ENCODE assay signal across 8 mouse cellular contexts in genomic region chr11:80518421-80519367, GRCm38 (mm10). TPM values are rescaled to one million over a fixed set of nuclear protein-coding genes. Genes with fewer than 3 reads are reported as not detected.
DNase-seq lines count a peak whose midpoint lies in the region; ATAC-seq lines count a peak whose summit lies in the region.

No protein-coding gene starts in this region.

- no peak for DNase-seq in limb, embryonic 11.5 days (ENCODE audit: low spot score)
- no peak for DNase-seq in limb, embryonic 10.5 days (ENCODE audit: low spot score)
- DNase-seq in frontal cortex, postnatal 14 days (ENCODE audit: low spot score in 2 of 2), result peak; percentile 49 to 83
- DNase-seq in left cerebral cortex, postnatal 25 days (ENCODE audit: low spot score in 2 of 2), result peak; percentile 69 to 91
- DNase-seq in right cerebral cortex, postnatal 10 days (ENCODE audit: low spot score in 2 of 2), result peak; percentile 87 to 94
- DNase-seq in adrenal gland, postnatal 10 days, result no peak
- DNase-seq in adrenal gland, adult 8-10 months, result no peak
- DNase-seq in heart, postnatal 36 days, result no peak

- no peak overlapping the region for H3K4me3 ChIP-seq in limb, embryonic 11.5 days (ENCODE audit: low read depth, low read length)
- no peak overlapping the region for H3K4me3 ChIP-seq in limb, embryonic 10.5 days

- no peak overlapping the region for H3K4me2 ChIP-seq in limb, embryonic 11.5 days (ENCODE audit: low read depth, severe bottlenecking)

- peaks cover 5% of the 10 kb centered on the region; the same call in 1 of the 2 replicates for H3K4me1 ChIP-seq in limb, embryonic 11.5 days (ENCODE audit: control insufficient read depth, insufficient read depth, low read length)
- H3K4me1 ChIP-seq in limb, embryonic 10.5 days, result peaks cover 21% of the 10 kb centered on the region

- H3K27me3 ChIP-seq in limb, embryonic 11.5 days (ENCODE audit: control insufficient read depth, insufficient read depth, low read length), result no peaks in the 10 kb centered on the region
- H3K27me3 ChIP-seq in limb, embryonic 10.5 days (ENCODE audit: low read depth, poor library complexity, severe bottlenecking), result no peaks in the 10 kb centered on the region

- H3K36me3 ChIP-seq in limb, embryonic 11.5 days (ENCODE audit: control insufficient read depth, insufficient read depth, low read length), result no peaks in the 10 kb centered on the region
- no peaks in the 10 kb centered on the region for H3K36me3 ChIP-seq in limb, embryonic 10.5 days

- WGBS in limb, embryonic 11.5 days, result 49% methylated on average over 9 of the region's 9 CpGs
- WGBS in limb, embryonic 10.5 days, result 56% methylated on average over 9 of the region's 9 CpGs

- intact Hi-C loops in left cerebral cortex, postnatal 25 days (cut with DNase I), result loop anchor here (1.0 to 5.0 kb wide), 3 partner anchors 14 to 85 kb away; no protein-coding TSS in a partner anchor
- intact Hi-C loops in heart, postnatal 36 days (cut with DNase I), result no loop called here

- H3K27ac ChIP-seq in limb, embryonic 11.5 days (replicated peaks; ENCODE audit: low read depth, low read length), result no peak overlapping the region
- H3K27ac ChIP-seq in limb, embryonic 10.5 days, result no peak overlapping the region

- H3K9ac ChIP-seq in limb, embryonic 11.5 days (ENCODE audit: low read length), result no peak overlapping the region

- H3K9me3 ChIP-seq in limb, embryonic 11.5 days (ENCODE audit: control insufficient read depth, low read length), result no peaks in the 10 kb centered on the region
- no peaks in the 10 kb centered on the region for H3K9me3 ChIP-seq in limb, embryonic 10.5 days (replicated peaks)

- peak; percentile 21; the same call in 1 of the 2 replicates for ATAC-seq in limb, embryonic 11.5 days (ENCODE audit: insufficient number of reproducible peaks, low FRiP score, low TSS enrichment, low read depth)

RNA-seq across cellular contexts. Expression of gene Cdk5r1, which starts 41.9 kb away (rescaled TPM):
- polyA plus RNA-seq in limb, embryonic 11.5 days (2014; fragmentation: Nextera tagmentation; extraction: Ambion mirVana), result 1.9 and 2.1 TPM in 2 replicates
- 1.4 and 1.6 TPM in 2 replicates for polyA plus RNA-seq in limb, embryonic 10.5 days (2016; fragmentation: Nextera tagmentation; extraction: Ambion mirVana)
- 100 to 1,000 TPM; 339 to 344 TPM for total RNA-seq in left cerebral cortex, postnatal 25 days (2021)
- 1 to 10 TPM; 2.2 to 3.9 TPM for total RNA-seq in adrenal gland, postnatal 10 days (2021)
- 1 to 10 TPM; 2.4 to 3.9 (median 3.4) TPM for total RNA-seq in adrenal gland, adult 8-10 months (2022)
- 1 to 10 TPM; 1.2 to 1.5 TPM for total RNA-seq in heart, postnatal 36 days (2021)

Comparison
In these comparisons a context has a peak if more than half of its experiments do, and no peak if none do; other contexts are left out.
1. DNase-seq: peak in frontal cortex, postnatal 14 days (2 of 2), left cerebral cortex, postnatal 25 days (2 of 2) and right cerebral cortex, postnatal 10 days (2 of 2); none in limb, embryonic 11.5 days (single experiment), limb, embryonic 10.5 days (single experiment), adrenal gland, postnatal 10 days (single experiment), adrenal gland, adult 8-10 months (single experiment) and heart, postnatal 36 days (0 of 2).
2. RNA of gene Cdk5r1, which starts 41.9 kb away (total RNA-seq): 339 to 344 TPM in left cerebral cortex, postnatal 25 days; 2.2 to 3.9 TPM in adrenal gland, postnatal 10 days, 2.4 to 3.9 TPM in adrenal gland, adult 8-10 months and 1.2 to 1.5 TPM in heart, postnatal 36 days; every median in the first group is over 10 times any median in the second.